Mouse (Mus musculus) left cerebral cortex, postnatal 14 days (tissue): ENCODE data around the gene Slc16a8. TPM values are rescaled to one million over a fixed set of nuclear protein-coding genes. Genes with fewer than 3 reads are reported as not detected.

ENCODE experiments used
- DNase-seq, 2 experiments: peaks; one replicate each; pipeline ENCODE4 v3.0.0; 2021 to 2022; ENCODE audit warnings: low spot score in 2 of 2, mixed read lengths in 1 of 2
- intact Hi-C: fragments of 180-260 bp; cut with DNase I; formaldehyde crosslinking; loops from one replicate; pipeline ENCODE4 v1.15.1; 2025
- long read RNA-seq, 2 experiments: library from polyadenylated mRNA; stranded (forward); transcript quantifications; one replicate each; pipeline ENCODE4 v2.0.0; 2021
- total RNA-seq, 2 experiments: library from RNA; stranded (reverse); gene quantifications; 2 replicates each; pipeline ENCODE4 v1.2.3; 2021

The Slc16a8 gene
- total RNA-seq = not detected
- long read RNA-seq, experiment 1 = 0 reads
- long read RNA-seq, experiment 2 = 0 reads

DNA sequence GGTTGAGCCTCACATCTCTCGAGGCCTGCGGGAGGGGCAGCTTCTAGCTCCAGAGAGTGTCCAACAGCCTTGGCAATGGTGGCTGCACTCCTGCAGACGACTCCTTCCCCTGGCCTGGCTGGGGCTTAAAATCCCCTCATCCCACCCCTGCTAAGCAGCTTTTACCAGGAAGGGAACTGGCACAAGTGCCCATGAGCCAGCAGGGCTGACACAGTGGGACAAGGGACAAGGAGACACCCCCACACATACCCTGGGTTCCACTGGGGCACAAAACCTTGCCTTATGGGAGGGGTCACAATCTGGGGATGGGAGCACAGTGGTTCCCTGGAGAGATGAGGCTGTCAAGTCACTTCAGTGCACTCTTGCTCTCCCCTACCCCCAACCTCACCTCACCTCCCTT is at the start of gene Slc16a8:
Gene Slc16a8, minus strand, starts transcription at position 101 of the 400 bp plus-strand sequence.
- DNase-seq = no peak
- intact Hi-C loops = no loop called here

GRCm38 (mm10) chr15:79303725-79304124 is 49.2 kb upstream of the Slc16a8 start:
- no peak for DNase-seq

GRCm38 (mm10) chr15:79299563-79300155 is 45.1 kb upstream of the Slc16a8 start:
- intact Hi-C loops = no loop called here
- DNase-seq = no peak

More at GRCm38 (mm10) chr15:79303725-79304124, 49.2 kb upstream of the Slc16a8 start:
- intact Hi-C loops = no loop called here

DNA sequence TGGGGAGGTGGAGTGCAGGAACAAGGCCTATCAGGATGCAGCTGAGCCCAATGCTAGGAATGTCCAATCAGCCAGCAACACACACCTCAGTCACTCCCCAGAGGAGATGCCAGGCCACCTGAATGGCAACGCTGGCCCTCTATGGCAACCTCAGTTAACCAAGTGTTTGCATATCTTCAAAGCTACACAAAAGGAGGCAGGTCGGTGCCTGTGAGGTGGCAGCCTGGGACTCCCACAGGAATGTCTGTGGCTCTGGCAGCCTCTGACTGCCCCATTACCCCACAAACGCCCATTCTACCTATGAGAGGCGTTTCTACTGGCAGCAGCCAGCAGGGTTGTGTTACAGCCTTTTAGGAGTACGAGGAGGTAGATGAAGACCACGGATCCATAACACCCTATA is 44.0 kb upstream of the Slc16a8 start:
- no peak for DNase-seq
- intact Hi-C loops = no loop called here

GRCm38 (mm10) chr15:79292779-79293178 is 38.2 kb upstream of the Slc16a8 start:
- DNase-seq = no peak
- intact Hi-C loops = no loop called here

- DNase-seq = no peak
- intact Hi-C loops = no loop called here
These were observed 35.8 kb upstream of the Slc16a8 start for GRCm38 (mm10) chr15:79290340-79290739.

DNA sequence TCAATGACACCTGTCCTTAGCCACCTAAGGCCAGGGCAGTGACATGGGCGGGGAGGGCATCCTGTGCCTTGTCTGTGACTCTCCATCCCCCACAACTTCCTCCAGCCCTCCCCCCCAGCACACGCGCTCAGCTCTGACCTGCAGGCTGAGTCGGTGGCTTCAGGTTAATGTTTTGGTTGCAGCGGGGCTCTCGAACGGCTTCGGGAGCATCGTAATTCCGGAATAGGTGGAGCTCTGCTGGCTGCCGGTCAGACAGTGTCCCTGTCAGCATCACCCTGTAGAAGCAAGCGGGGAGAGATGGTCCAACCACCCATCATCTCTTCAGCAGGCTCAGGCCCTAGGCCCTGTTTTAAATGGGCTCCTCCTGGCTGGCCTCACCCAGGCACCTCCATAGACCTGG is 34.9 kb upstream of the Slc16a8 start:
- intact Hi-C loops = no loop called here
- no peak for DNase-seq

DNA sequence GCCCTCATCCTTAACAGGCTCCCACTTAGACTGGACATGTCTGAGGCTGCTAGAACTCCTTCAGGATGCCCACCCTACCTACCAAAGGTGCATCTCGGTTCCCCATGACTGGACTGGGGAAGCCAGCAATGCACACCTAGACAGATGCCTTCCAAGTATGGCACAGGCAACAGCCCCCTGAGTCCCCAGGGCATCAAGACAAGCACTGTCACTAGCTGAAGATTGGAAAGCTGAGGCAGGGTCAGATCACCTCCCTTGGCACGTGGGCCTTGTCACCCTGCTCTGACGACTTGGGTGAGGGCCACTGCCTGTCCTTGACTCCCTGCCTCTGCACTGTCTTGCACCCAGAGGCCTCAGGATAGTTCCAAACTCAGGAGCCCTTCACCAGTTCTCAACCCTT is 33.8 kb upstream of the Slc16a8 start:
- DNase-seq = no peak
- intact Hi-C loops = no loop called here

GRCm38 (mm10) chr15:79287091-79287490 is 32.5 kb upstream of the Slc16a8 start:
- intact Hi-C loops = no loop called here
- no peak for DNase-seq

DNA sequence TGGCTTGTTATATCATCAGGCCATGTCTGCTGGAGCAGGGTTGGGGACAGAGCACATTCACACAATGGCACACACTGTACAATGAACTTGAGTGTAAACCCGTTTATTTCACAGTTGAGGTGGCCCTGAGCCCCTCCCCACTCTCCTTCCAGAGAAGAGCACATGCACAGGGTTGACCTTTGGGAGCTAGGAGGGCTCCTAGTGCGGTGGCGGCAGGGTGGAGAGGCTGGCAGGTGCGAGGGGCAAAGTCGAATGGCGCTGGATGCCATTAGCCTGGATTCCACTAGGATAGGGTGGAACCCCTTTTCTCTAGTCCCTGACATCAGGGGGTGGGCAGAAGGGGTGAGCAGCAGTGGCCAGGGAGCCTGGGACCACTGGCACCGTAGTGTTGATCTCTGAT is 31.6 kb upstream of the Slc16a8 start:
- DNase-seq = no peak
- intact Hi-C loops = no loop called here

GRCm38 (mm10) chr15:79285399-79285798 is 30.8 kb upstream of the Slc16a8 start, which contains the start of gene Baiap2l2:
Gene Baiap2l2, minus strand, starts transcription at chr15:79285537.
- intact Hi-C loops = no loop called here
- DNase-seq = no peak

GRCm38 (mm10) chr15:79283371-79283770 is 28.8 kb upstream of the Slc16a8 start:
- intact Hi-C loops = no loop called here
- no peak for DNase-seq

- intact Hi-C loops = no loop called here
- no peak for DNase-seq
These were observed 27.9 kb upstream of the Slc16a8 start for GRCm38 (mm10) chr15:79282434-79282833.

DNA sequence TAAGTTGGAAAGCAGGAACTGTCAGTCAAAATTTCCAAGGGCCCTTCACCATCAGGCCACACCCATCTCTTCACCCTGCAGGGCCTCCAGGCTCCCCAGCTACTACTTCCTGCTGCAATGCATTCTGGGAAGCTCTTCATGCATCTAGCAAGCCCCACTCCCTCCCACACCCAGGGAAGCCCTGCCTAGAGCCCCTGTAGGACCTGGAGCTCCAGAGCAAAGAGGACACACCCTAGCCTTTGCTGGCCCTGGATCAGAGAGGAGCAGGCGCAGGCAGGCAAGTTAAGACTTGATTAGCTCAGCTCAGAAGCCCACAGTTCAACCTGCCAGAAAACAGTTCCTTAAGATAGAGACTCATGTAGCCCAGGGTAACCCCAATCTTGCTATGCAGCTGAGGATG is 26.8 kb upstream of the Slc16a8 start:
- intact Hi-C loops = no loop called here
- no peak for DNase-seq

- intact Hi-C loops = no loop called here
- DNase-seq = no peak
These were observed 26.3 kb upstream of the Slc16a8 start for GRCm38 (mm10) chr15:79280850-79281249.

DNA sequence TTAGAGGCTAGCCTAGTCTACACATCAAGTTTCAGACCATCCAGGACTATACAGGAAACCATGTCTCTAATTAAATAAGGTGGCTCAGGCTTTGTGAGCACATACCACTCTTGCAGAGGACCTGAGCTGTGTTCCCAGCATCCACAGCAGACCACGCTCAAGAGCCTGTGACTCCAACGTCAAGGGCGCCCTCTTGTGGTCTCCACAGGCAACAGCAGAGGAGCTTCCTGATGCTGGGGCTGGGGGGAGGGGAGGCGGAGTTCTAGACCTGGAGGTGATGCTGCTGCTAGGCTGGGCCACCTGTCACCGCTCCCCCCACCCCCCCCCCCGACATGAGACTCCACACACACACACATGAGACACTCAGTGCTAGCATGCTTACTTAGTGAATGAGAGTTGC is 25.6 kb upstream of the Slc16a8 start:
- no peak for DNase-seq
- intact Hi-C loops = no loop called here

DNA sequence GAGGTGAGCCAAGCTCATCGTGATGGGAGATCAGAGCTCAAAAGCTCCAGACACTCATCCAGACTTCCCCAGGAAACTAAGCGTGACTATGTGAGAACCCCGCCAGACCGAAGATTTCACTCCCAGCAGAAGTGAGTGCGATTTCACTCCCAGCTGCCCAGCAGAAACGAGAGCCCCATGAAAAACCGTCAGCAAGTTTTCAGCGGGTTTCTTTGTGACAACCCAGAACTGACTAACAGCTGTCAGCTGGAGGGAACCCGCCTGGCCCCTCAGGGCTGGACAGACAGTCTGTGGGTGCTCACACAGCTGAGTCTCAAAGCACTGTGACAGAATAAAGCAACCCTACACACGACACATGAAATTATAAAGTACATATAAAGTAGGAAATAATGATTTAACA is 23.2 kb upstream of the Slc16a8 start:
- intact Hi-C loops = no loop called here
- no peak for DNase-seq

DNA sequence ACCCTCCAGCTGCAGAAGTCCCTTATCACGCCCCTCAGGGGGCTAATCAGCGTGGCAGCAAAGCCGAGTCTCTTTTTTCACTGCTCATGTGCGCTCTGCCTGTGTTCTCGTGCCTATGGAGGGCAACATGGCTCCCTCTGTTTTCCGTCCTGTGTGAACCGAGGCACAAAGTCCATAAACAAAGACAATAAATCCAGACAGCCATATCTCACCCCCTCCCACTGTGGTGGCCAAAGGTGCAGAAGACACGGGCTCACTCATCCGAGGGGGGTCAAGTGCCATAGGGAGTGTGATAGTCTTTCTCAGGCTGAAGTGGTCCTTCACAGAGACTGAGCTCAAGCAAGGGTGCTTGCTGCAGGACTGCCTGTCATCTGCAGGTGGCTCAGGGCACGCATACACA is 18.5 kb upstream of the Slc16a8 start:
- DNase-seq = no peak
- intact Hi-C loops = no loop called here

- intact Hi-C loops = no loop called here
- peak; percentile 28 to 31 for DNase-seq
These were observed 16.7 kb upstream of the Slc16a8 start for GRCm38 (mm10) chr15:79271124-79271746.

GRCm38 (mm10) chr15:79270317-79271123 is 16.0 kb upstream of the Slc16a8 start:
- DNase-seq = peak in 1 of 2 experiments; percentile 60
- intact Hi-C loops = no loop called here

- intact Hi-C loops = no loop called here
- no peak for DNase-seq
These were observed 14.0 kb upstream of the Slc16a8 start for GRCm38 (mm10) chr15:79268521-79268920.
